12 mouse cellular contexts compared by ENCODE assay signal in the genomic region with DNA sequence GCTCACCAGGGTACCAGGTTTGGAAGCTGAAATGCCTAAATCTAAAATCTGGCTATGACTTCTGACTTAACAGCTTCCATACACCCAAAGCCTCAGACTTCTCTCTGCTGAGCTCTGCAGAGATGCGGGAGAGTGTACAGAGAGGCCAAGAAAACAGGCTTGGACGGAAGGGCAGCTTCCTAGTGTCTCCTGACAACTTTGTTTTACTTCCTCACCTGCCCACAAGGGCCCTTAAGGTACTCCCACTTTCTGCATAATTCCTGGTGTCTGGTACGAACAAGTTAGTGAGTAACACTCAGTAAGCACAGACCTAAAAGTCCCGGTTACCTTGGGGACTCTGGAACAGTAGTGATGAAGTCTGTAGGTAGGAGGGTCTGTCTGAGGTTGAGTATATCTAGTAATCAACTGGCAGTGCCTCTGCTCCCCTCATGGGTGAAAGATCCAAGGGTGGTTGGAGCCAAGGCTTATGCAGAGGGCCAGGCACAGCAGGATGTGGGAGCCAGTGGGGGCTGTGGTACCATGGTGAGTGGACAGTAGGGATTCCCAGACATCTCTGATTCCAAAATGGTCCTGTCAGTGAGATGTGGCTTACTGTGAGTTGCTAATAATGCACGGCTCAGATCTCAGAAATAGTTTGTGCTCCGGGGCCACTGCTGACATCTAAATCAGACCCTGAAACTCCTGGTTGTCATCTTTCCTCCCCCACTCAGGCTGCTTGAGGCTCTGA. TPM values are rescaled to one million over a fixed set of nuclear protein-coding genes. Genes with fewer than 3 reads are reported as not detected.
DNase-seq lines count a peak whose midpoint lies in the region; ATAC-seq and TF ChIP-seq lines count a peak whose summit lies in the region.
"Had no signal": no experiment of that assay in that cellular context is flagged by ENCODE, and none has a peak within 500 bp of the region (broad histone marks: within the 10 kb centered on the region; RNA-seq: fewer than 3 reads in every experiment).

No protein-coding gene starts in this region.

- no peak for DNase-seq in heart, postnatal 4 days
- no peak for DNase-seq in spleen, adult 2 months (ENCODE audit: low read depth in 1 of 2, low spot score in 2 of 2)
- DNase-seq in spleen, postnatal 10 days (ENCODE audit: low spot score in 2 of 2) = no peak
- peak; percentile 17 for DNase-seq in limb, embryonic 11.5 days (ENCODE audit: low spot score)
- DNase-seq in stomach, postnatal 0 days (ENCODE audit: low spot score) = no peak
- no peak for DNase-seq in left cerebral cortex, adult 18-20 months (ENCODE audit: low spot score in 2 of 2)

- peak overlapping the region; percentile 87 for H3K4me2 ChIP-seq in heart, embryonic 14.5 days (ENCODE audit: low read length)
- no peak overlapping the region for H3K4me2 ChIP-seq in limb, embryonic 11.5 days (ENCODE audit: low read depth, severe bottlenecking)
- peak overlapping the region; percentile 2 for H3K4me2 ChIP-seq in stomach, postnatal 0 days (replicated peaks; ENCODE audit: low read depth)

- peak overlapping the region; percentile 91; the same call in 1 of the 2 replicates for H3K9ac ChIP-seq in heart, embryonic 14.5 days (ENCODE audit: low read length)
- H3K9ac ChIP-seq in limb, embryonic 11.5 days (ENCODE audit: low read length) = no peak overlapping the region
- 0 out of 2 replicates have a peak overlapping the region, but pooled peaks have one; percentile 23 for H3K9ac ChIP-seq in stomach, postnatal 0 days (ENCODE audit: low read length)

- TF ChIP-seq CTCF in spleen, adult 2 months (IDR thresholded peaks at IDR 0.05; ENCODE audit: extremely low read depth, insufficient read depth, insufficient read length, insufficient replicate concordance) = no peak
- no peak for TF ChIP-seq CTCF in stomach, postnatal 0 days (IDR thresholded peaks at IDR 0.05; ENCODE audit: low read depth)

- no peak for TF ChIP-seq POLR2A in spleen, adult 2 months (IDR thresholded peaks at IDR 0.05; ENCODE audit: low read depth, low read length)

- H3K4me3 ChIP-seq in heart, embryonic 14.5 days (ENCODE audit: control insufficient read depth in 1 of 2, insufficient read depth in 1 of 2, low read depth in 1 of 2, low read length in 2 of 2) = no peak overlapping the region
- peak overlapping the region; percentile 43 for H3K4me3 ChIP-seq in spleen, adult 2 months (ENCODE audit: extremely low read depth, insufficient read depth, insufficient read length)
- no peak overlapping the region for H3K4me3 ChIP-seq in limb, embryonic 11.5 days (ENCODE audit: low read depth, low read length)
- no peak overlapping the region for H3K4me3 ChIP-seq in stomach, postnatal 0 days (ENCODE audit: low read depth, low read length)

- ATAC-seq in heart, embryonic 14.5 days (ENCODE audit: insufficient number of reproducible peaks, insufficient read depth, low FRiP score, low read depth) = no peak
- ATAC-seq in limb, embryonic 11.5 days (ENCODE audit: insufficient number of reproducible peaks, low FRiP score, low TSS enrichment, low read depth) = no peak
- no peak for ATAC-seq in stomach, postnatal 0 days (ENCODE audit: low FRiP score, low TSS enrichment)
- no peak for ATAC-seq in cerebellum, adult (ENCODE audit: insufficient number of reproducible peaks, low FRiP score, low TSS enrichment)

- H3K36me3 ChIP-seq in heart, embryonic 14.5 days (ENCODE audit: control insufficient read depth, insufficient read depth, low read length) = peaks cover 21% of the 10 kb centered on the region
- peaks cover 10% of the 10 kb centered on the region for H3K36me3 ChIP-seq in spleen, adult 2 months (ENCODE audit: control insufficient read depth, insufficient read depth, low read length)
- H3K36me3 ChIP-seq in limb, embryonic 11.5 days (ENCODE audit: control insufficient read depth, insufficient read depth, low read length) = no peaks in the 10 kb centered on the region
- peaks cover 6% of the 10 kb centered on the region; the same call in 1 of the 2 replicates for H3K36me3 ChIP-seq in stomach, postnatal 0 days (ENCODE audit: control insufficient read depth, insufficient read depth, low read length)

- H3K27ac ChIP-seq in heart, embryonic 14.5 days (replicated peaks in 1 of 2; ENCODE audit: control insufficient read depth in 1 of 2, insufficient read depth in 1 of 2, low read depth in 2 of 2, low read length in 2 of 2) = peak overlapping the region in 1 of 2 experiments; percentile 92; a peak in 2 of 4 replicates
- H3K27ac ChIP-seq in spleen, adult 2 months (ENCODE audit: insufficient read depth, low read length) = peak overlapping the region; percentile 98
- no peak overlapping the region for H3K27ac ChIP-seq in limb, embryonic 11.5 days (replicated peaks; ENCODE audit: low read depth, low read length)
- H3K27ac ChIP-seq in stomach, postnatal 0 days (replicated peaks) = peak overlapping the region; percentile 98

- TF ChIP-seq EP300 in stomach, postnatal 0 days (optimal IDR thresholded peaks at IDR 0.05) = no peak

- peaks cover 23 to 50% of the 10 kb centered on the region in 2 experiments for H3K4me1 ChIP-seq in heart, embryonic 14.5 days (ENCODE audit: control insufficient read depth in 2 of 2, insufficient read depth in 2 of 2, low read length in 2 of 2)
- H3K4me1 ChIP-seq in spleen, adult 2 months (ENCODE audit: control insufficient read depth, insufficient read depth, insufficient read length) = peaks cover 27% of the 10 kb centered on the region
- H3K4me1 ChIP-seq in limb, embryonic 11.5 days (ENCODE audit: control insufficient read depth, insufficient read depth, low read length) = peaks cover 16% of the 10 kb centered on the region; the same call in 1 of the 2 replicates
- peaks cover 33% of the 10 kb centered on the region for H3K4me1 ChIP-seq in stomach, postnatal 0 days (replicated peaks; ENCODE audit: control insufficient read depth, insufficient read depth)

- H3K27me3 ChIP-seq in heart, embryonic 14.5 days (ENCODE audit: control insufficient read depth, insufficient read depth, low read length) = no peaks in the 10 kb centered on the region
- no peaks in the 10 kb centered on the region for H3K27me3 ChIP-seq in spleen, adult 2 months (ENCODE audit: control insufficient read depth, insufficient read depth, low read length)
- no peaks in the 10 kb centered on the region for H3K27me3 ChIP-seq in limb, embryonic 11.5 days (ENCODE audit: control insufficient read depth, insufficient read depth, low read length)
- H3K27me3 ChIP-seq in stomach, postnatal 0 days (ENCODE audit: control insufficient read depth, insufficient read depth, low read length) = no peaks in the 10 kb centered on the region

- 71% methylated on average over 6 of the region's 6 CpGs for WGBS in heart, embryonic 14.5 days
- WGBS in spleen, adult 2 months = 9% methylated on average over 6 of the region's 6 CpGs
- 81% methylated on average over 6 of the region's 6 CpGs for WGBS in limb, embryonic 11.5 days
- 51% methylated on average over 6 of the region's 6 CpGs for WGBS in stomach, postnatal 0 days

- no peaks in the 10 kb centered on the region for H3K9me3 ChIP-seq in heart, embryonic 14.5 days (ENCODE audit: control insufficient read depth, low read length)
- H3K9me3 ChIP-seq in limb, embryonic 11.5 days (ENCODE audit: control insufficient read depth, low read length) = no peaks in the 10 kb centered on the region
- H3K9me3 ChIP-seq in stomach, postnatal 0 days (ENCODE audit: control insufficient read depth, low read length) = no peaks in the 10 kb centered on the region
- H3K9me3 ChIP-seq: G1E had no signal

RNA-seq across cellular contexts. Expression of a gene that starts 5.1 kb away (rescaled TPM):
- 38.3 and 43.5 TPM in 2 replicates for polyA plus RNA-seq in heart, embryonic 14.5 days (2014; fragmentation: Nextera tagmentation; extraction: Ambion mirVana)
- 10 to 100 TPM; 71.2 to 76.7 TPM for total RNA-seq in heart, postnatal 4 days (2021)
- 222 and 255 TPM in 2 replicates for polyA plus RNA-seq in spleen, adult 2 months (2012; rRNA removed)
- polyA plus RNA-seq in limb, embryonic 11.5 days (2014; fragmentation: Nextera tagmentation; extraction: Ambion mirVana) = 33.8 and 41.1 TPM in 2 replicates
- polyA plus RNA-seq in stomach, postnatal 0 days (2015; fragmentation: Nextera tagmentation; extraction: Ambion mirVana) = 42.7 and 43.4 TPM in 2 replicates
- total RNA-seq in left cerebral cortex, adult 18-20 months (2021) = 10 to 100 TPM; 67.9 to 77.0 TPM

RNA-seq across cellular contexts. Expression of a gene that starts 29.0 kb away (rescaled TPM):
- polyA plus RNA-seq in heart, embryonic 14.5 days (2014; fragmentation: Nextera tagmentation; extraction: Ambion mirVana) = 0.18 and 0.35 TPM in 2 replicates
- total RNA-seq in heart, postnatal 4 days (2021) = under 1 TPM; 0.23 to 0.33 TPM
- polyA plus RNA-seq in spleen, adult 2 months (2012; rRNA removed) = 0.06 TPM in 2 replicates
- 0.06 TPM in 1 of 2 replicates, not detected in the other for polyA plus RNA-seq in limb, embryonic 11.5 days (2014; fragmentation: Nextera tagmentation; extraction: Ambion mirVana)
- not detected in 2 replicates for polyA plus RNA-seq in stomach, postnatal 0 days (2015; fragmentation: Nextera tagmentation; extraction: Ambion mirVana)
- under 1 TPM; 0.23 to 0.37 TPM for total RNA-seq in left cerebral cortex, adult 18-20 months (2021)
- total RNA-seq: adrenal gland, postnatal 25 days had no signal
- polyA plus RNA-seq: embryonic facial prominence, embryonic 11.5 days; G1E; inflammation-experienced regulatory T-cells, adult 6 months had no signal

RNA-seq across cellular contexts. Expression of a gene that starts 35.9 kb away (rescaled TPM):
- not detected in 2 replicates for polyA plus RNA-seq in heart, embryonic 14.5 days (2014; fragmentation: Nextera tagmentation; extraction: Ambion mirVana)
- under 1 TPM in 1 of 2 experiments, not detected in 1; 0.11 TPM for total RNA-seq in heart, postnatal 4 days (2021)
- not detected in 2 replicates for polyA plus RNA-seq in spleen, adult 2 months (2012; rRNA removed)
- not detected in 2 replicates for polyA plus RNA-seq in limb, embryonic 11.5 days (2014; fragmentation: Nextera tagmentation; extraction: Ambion mirVana)
- 0.10 TPM in 1 of 2 replicates, not detected in the other for polyA plus RNA-seq in stomach, postnatal 0 days (2015; fragmentation: Nextera tagmentation; extraction: Ambion mirVana)
- total RNA-seq in left cerebral cortex, adult 18-20 months (2021) = not detected
- total RNA-seq: adrenal gland, postnatal 25 days had no signal
- polyA plus RNA-seq: embryonic facial prominence, embryonic 11.5 days; G1E; inflammation-experienced regulatory T-cells, adult 6 months had no signal

RNA-seq across cellular contexts. Expression of a gene that starts 46.0 kb away (rescaled TPM):
- polyA plus RNA-seq in heart, embryonic 14.5 days (2014; fragmentation: Nextera tagmentation; extraction: Ambion mirVana) = 30.3 and 32.2 TPM in 2 replicates
- 10 to 100 TPM; 37.2 to 37.7 TPM for total RNA-seq in heart, postnatal 4 days (2021)
- polyA plus RNA-seq in spleen, adult 2 months (2012; rRNA removed) = 1.4 and 2.4 TPM in 2 replicates
- 54.1 and 58.0 TPM in 2 replicates for polyA plus RNA-seq in limb, embryonic 11.5 days (2014; fragmentation: Nextera tagmentation; extraction: Ambion mirVana)
- 9.9 and 10.0 TPM in 2 replicates for polyA plus RNA-seq in stomach, postnatal 0 days (2015; fragmentation: Nextera tagmentation; extraction: Ambion mirVana)
- total RNA-seq in left cerebral cortex, adult 18-20 months (2021) = 10 to 100 TPM; 68.9 to 78.9 TPM

RNA-seq across cellular contexts. Expression of a gene that starts 55.4 kb away (rescaled TPM):
- polyA plus RNA-seq in heart, embryonic 14.5 days (2014; fragmentation: Nextera tagmentation; extraction: Ambion mirVana) = not detected in 2 replicates
- not detected for total RNA-seq in heart, postnatal 4 days (2021)
- not detected in 2 replicates for polyA plus RNA-seq in spleen, adult 2 months (2012; rRNA removed)
- not detected in 2 replicates for polyA plus RNA-seq in limb, embryonic 11.5 days (2014; fragmentation: Nextera tagmentation; extraction: Ambion mirVana)
- polyA plus RNA-seq in stomach, postnatal 0 days (2015; fragmentation: Nextera tagmentation; extraction: Ambion mirVana) = not detected in 2 replicates
- not detected for total RNA-seq in left cerebral cortex, adult 18-20 months (2021)
- total RNA-seq: adrenal gland, postnatal 25 days had no signal
- polyA plus RNA-seq: embryonic facial prominence, embryonic 11.5 days; G1E; inflammation-experienced regulatory T-cells, adult 6 months had no signal
